Mouse (Mus musculus) spleen, postnatal 14 days (tissue): Measurements from ENCODE around the gene Cstad.

Experiments
- DNase-seq, 2 experiments: peaks; one replicate each; pipeline ENCODE4 v3.0.0; 2021 to 2022; ENCODE audit warnings: low spot score in 2 of 2

Gene Cstad

GRCm38 (mm10) chr2:30629038-30629761 lies 34.4 kb downstream of the Cstad start:
- no peak for DNase-seq

- no peak for DNase-seq
These were observed 35.0 kb downstream of the Cstad start for GRCm38 (mm10) chr2:30629860-30630259.

- no peak for DNase-seq
These were observed 41.4 kb downstream of the Cstad start for GRCm38 (mm10) chr2:30636266-30636671.

GRCm38 (mm10) chr2:30637991-30638390 lies 43.2 kb downstream of the Cstad start:
- no peak for DNase-seq

GRCm38 (mm10) chr2:30640021-30640481 lies 45.2 kb downstream of the Cstad start:
- DNase-seq = no peak

- no peak for DNase-seq
These were observed 48.0 kb downstream of the Cstad start for GRCm38 (mm10) chr2:30642810-30643209.

GRCm38 (mm10) chr2:30643422-30643821 lies 48.6 kb downstream of the Cstad start:
- DNase-seq = no peak

- DNase-seq = no peak
These were observed 52.0 kb downstream of the Cstad start for GRCm38 (mm10) chr2:30646833-30647232.

- DNase-seq = no peak
These were observed 52.6 kb downstream of the Cstad start for GRCm38 (mm10) chr2:30647303-30647881.

- no peak for DNase-seq
These were observed 53.1 kb downstream of the Cstad start for GRCm38 (mm10) chr2:30647882-30648494.

GRCm38 (mm10) chr2:30650249-30650648 lies 55.4 kb downstream of the Cstad start:
- no peak for DNase-seq

- DNase-seq = no peak
These were observed 57.0 kb downstream of the Cstad start for GRCm38 (mm10) chr2:30651831-30652230.

- no peak for DNase-seq
These were observed 57.8 kb downstream of the Cstad start for GRCm38 (mm10) chr2:30652581-30653037.

- DNase-seq = no peak
These were observed 58.2 kb downstream of the Cstad start for GRCm38 (mm10) chr2:30653046-30653445.

- DNase-seq = no peak
These were observed 59.3 kb downstream of the Cstad start for GRCm38 (mm10) chr2:30654158-30654557.

- DNase-seq = no peak
These were observed 59.7 kb downstream of the Cstad start for GRCm38 (mm10) chr2:30654582-30654981.

GRCm38 (mm10) chr2:30655746-30656145 lies 60.9 kb downstream of the Cstad start:
- no peak for DNase-seq

- no peak for DNase-seq
These were observed 62.1 kb downstream of the Cstad start for GRCm38 (mm10) chr2:30656711-30657555.

GRCm38 (mm10) chr2:30657674-30658479 lies 63.0 kb downstream of the Cstad start:
- DNase-seq = peak in 1 of 2 experiments; percentile 12

- peak; percentile 93 to 97 for DNase-seq
These were observed 63.6 kb downstream of the Cstad start for GRCm38 (mm10) chr2:30658480-30658843.
